Mouse (Mus musculus): Measurements from ENCODE around the gene Col4a3bp. TPM values are rescaled to one million over a fixed set of nuclear protein-coding genes. Genes with fewer than 3 reads are reported as not detected.

Col4a3bp gene
- polyA plus RNA-seq, 1 experiment = 10.5 TPM

Other genes starting within 250 kb of the Col4a3bp start
- 6.5 and 8.5 TPM in 2 replicates for gene Poc5, start 154.3 kb upstream of the Col4a3bp start, polyA plus RNA-seq (2012; rRNA removed)
- 0.55 and 0.88 TPM in 2 replicates for gene Ankdd1b, start 71.4 kb upstream of the Col4a3bp start, polyA plus RNA-seq (2012; rRNA removed)
- gene Gm17622, start 51.9 kb upstream of the Col4a3bp start, polyA plus RNA-seq (2012; rRNA removed) = not detected in 2 replicates
- gene Polk, start within 50 bp of the Col4a3bp start, polyA plus RNA-seq (2012; rRNA removed) = 2.8 TPM in 2 replicates
- 21.5 and 33.5 TPM in 2 replicates for gene Hmgcr, start 128.3 kb downstream of the Col4a3bp start, polyA plus RNA-seq (2012; rRNA removed)
- gene Ankrd31, start 205.7 kb downstream of the Col4a3bp start, polyA plus RNA-seq (2012; rRNA removed) = not detected in 2 replicates